Mouse (Mus musculus) CH12.LX (cell line): ENCODE data around the gene Olfr1323. TPM values are rescaled to one million over a fixed set of nuclear protein-coding genes. Genes with fewer than 3 reads are reported as not detected.

Experiments
- DNase-seq: peaks from one replicate; pipeline ENCODE4 v3.0.0-alpha.2; 2013; ENCODE audit errors: extremely low read depth
- H3K27ac ChIP-seq: 2 replicates; pipeline ENCODE4 v1.5.1; 2012; ENCODE audit warnings: low read depth, mild to moderate bottlenecking, control low read depth, moderate library complexity; ENCODE audit not compliant: insufficient read depth
- H3K27me3 ChIP-seq: replicated peaks from 2 replicates; pipeline ENCODE3; 2012; ENCODE audit warnings: inconsistent platforms
- H3K36me3 ChIP-seq, 2 experiments: replicated peaks in 1 of 2; 2 replicates each; pipeline versions ENCODE3 to v1.6.1; 2012; ENCODE audit warnings: inconsistent platforms in 1 of 2, low read length in 1 of 2, mild to moderate bottlenecking in 1 of 2, mixed read lengths in 1 of 2, moderate library complexity in 1 of 2; ENCODE audit not compliant: control insufficient read depth in 1 of 2, insufficient read depth in 1 of 2
- H3K4me1 ChIP-seq, 2 experiments: 2 replicates each; pipeline ENCODE4 v1.6.1; 2012; ENCODE audit warnings: inconsistent platforms in 1 of 2, moderate library complexity in 1 of 2; ENCODE audit not compliant: insufficient read depth in 2 of 2, control insufficient read depth in 1 of 2
- H3K4me2 ChIP-seq: 2 replicates; pipeline ENCODE4 v1.6.1; 2012; ENCODE audit warnings: low read depth, mild to moderate bottlenecking, control low read depth; ENCODE audit not compliant: poor library complexity, insufficient read depth, severe bottlenecking
- H3K4me3 ChIP-seq, 3 experiments: fragments of 150-350 bp in 1 of 3; sonication (generic) in 1 of 3; replicated peaks in 1 of 3; 2 replicates each; pipeline versions ENCODE3 to v1.5.1; 2011 to 2012; ENCODE audit warnings: low read depth in 2 of 3, low read length in 2 of 3, mild to moderate bottlenecking in 2 of 3, moderate library complexity in 2 of 3, control low read depth in 1 of 3, improper control_type of control experiment in 1 of 3, inconsistent platforms in 1 of 3, mixed read lengths in 1 of 3; ENCODE audit not compliant: poor library complexity in 1 of 3
- H3K79me2 ChIP-seq: replicated peaks from 2 replicates; pipeline ENCODE4 v1.6.1; 2012; ENCODE audit warnings: mild to moderate bottlenecking, moderate library complexity; ENCODE audit not compliant: control insufficient read depth, poor library complexity, insufficient read depth, severe bottlenecking; ENCODE audit errors: extremely low read depth
- H3K9ac ChIP-seq: 2 replicates; pipeline ENCODE4 v1.6.1; 2012; ENCODE audit warnings: low read depth, mild to moderate bottlenecking, control low read depth, moderate library complexity; ENCODE audit not compliant: insufficient read depth
- H3K9me3 ChIP-seq: replicated peaks from 2 replicates; pipeline ENCODE3; 2012; ENCODE audit warnings: low read length, inconsistent platforms, mixed read lengths
- CHD1 ChIP-seq: IDR thresholded peaks from 2 replicates; pipeline ENCODE4 v1.6.1; 2012; ENCODE audit warnings: low read depth, low read length, improper control_type of control experiment, inconsistent platforms
- CTCF ChIP-seq, 2 experiments: IDR thresholded peaks in 1 of 2; conservative IDR thresholded peaks in 1 of 2; 2 replicates each; pipeline ENCODE4 v1.5.1; 2011 to 2012; ENCODE audit warnings: low read depth in 2 of 2, low read length in 2 of 2, improper control_type of control experiment in 1 of 2, inconsistent platforms in 1 of 2, mild to moderate bottlenecking in 1 of 2, moderate library complexity in 1 of 2
- E2F4 ChIP-seq: IDR thresholded peaks from 2 replicates; pipeline ENCODE4 v1.6.1; 2011; ENCODE audit warnings: low read depth, low read length, improper control_type of control experiment; ENCODE audit not compliant: insufficient replicate concordance
- ELF1 ChIP-seq: IDR thresholded peaks from 2 replicates; pipeline ENCODE4 v1.6.1; 2014; ENCODE audit warnings: low read depth, mild to moderate bottlenecking, inconsistent platforms, low read length, improper control_type of control experiment
- EP300 ChIP-seq: IDR thresholded peaks from 2 replicates; pipeline ENCODE4 v1.6.1; 2011; ENCODE audit warnings: low read length, improper control_type of control experiment
- ETS1 ChIP-seq: conservative IDR thresholded peaks from 2 replicates; pipeline ENCODE4 v1.6.1; 2012; ENCODE audit warnings: low read depth, mild to moderate bottlenecking, inconsistent platforms, low read length, improper control_type of control experiment, moderate library complexity
- HCFC1 ChIP-seq: IDR thresholded peaks from 2 replicates; pipeline ENCODE4 v1.6.1; 2012; ENCODE audit warnings: low read depth, mild to moderate bottlenecking, inconsistent platforms, low read length, improper control_type of control experiment
- JUN ChIP-seq: IDR thresholded peaks from 2 replicates; pipeline ENCODE4 v1.6.1; 2011; ENCODE audit warnings: low read depth, mild to moderate bottlenecking, low read length, improper control_type of control experiment, moderate library complexity; ENCODE audit not compliant: insufficient read depth
- JUND ChIP-seq: conservative IDR thresholded peaks from 2 replicates; pipeline ENCODE4 v1.6.1; 2011; ENCODE audit warnings: low read depth, low read length, improper control_type of control experiment
- MAFK ChIP-seq: IDR thresholded peaks from 2 replicates; pipeline ENCODE4 v1.6.1; 2011; ENCODE audit warnings: low read length, improper control_type of control experiment; ENCODE audit not compliant: insufficient replicate concordance
- MAZ ChIP-seq: IDR thresholded peaks from 2 replicates; pipeline ENCODE4 v1.6.1; 2012; ENCODE audit warnings: low read depth, mild to moderate bottlenecking, inconsistent platforms, low read length, improper control_type of control experiment, moderate library complexity
- MEF2A ChIP-seq: IDR thresholded peaks from 2 replicates; pipeline ENCODE4 v1.6.1; 2014; ENCODE audit warnings: low read depth, mild to moderate bottlenecking, inconsistent platforms, low read length, improper control_type of control experiment, borderline replicate concordance
- MYC ChIP-seq: IDR thresholded peaks from 2 replicates; pipeline ENCODE4 v1.6.1; 2011; ENCODE audit warnings: low read depth, mild to moderate bottlenecking, improper control_type of control experiment, low read length
- NELFE ChIP-seq: IDR thresholded peaks from 2 replicates; pipeline ENCODE4 v1.6.1; 2011; ENCODE audit warnings: low read depth, low read length, improper control_type of control experiment
- PAX5 ChIP-seq: IDR thresholded peaks from 2 replicates; pipeline ENCODE4 v1.6.1; 2012; ENCODE audit warnings: low read length, inconsistent platforms, mixed read lengths
- POLR2A ChIP-seq: IDR thresholded peaks from 2 replicates; pipeline ENCODE4 v1.6.1; 2011; ENCODE audit warnings: low read depth, mild to moderate bottlenecking, improper control_type of control experiment, low read length
- POLR2AphosphoS2 ChIP-seq: IDR thresholded peaks from 2 replicates; pipeline ENCODE4 v1.6.1; 2011; ENCODE audit warnings: low read depth, low read length, improper control_type of control experiment
- SIN3A ChIP-seq: IDR thresholded peaks from 2 replicates; pipeline ENCODE4 v1.6.1; 2012; ENCODE audit warnings: low read length, improper control_type of control experiment, inconsistent platforms
- SMC3 ChIP-seq: IDR thresholded peaks from 2 replicates; pipeline ENCODE4 v1.6.1; 2011; ENCODE audit warnings: low read depth, low read length, improper control_type of control experiment
- TCF12 ChIP-seq: IDR thresholded peaks from 2 replicates; pipeline ENCODE4 v1.6.1; 2014; ENCODE audit warnings: low read depth, mild to moderate bottlenecking, inconsistent platforms, low read length, improper control_type of control experiment
- USF1 ChIP-seq: IDR thresholded peaks from 2 replicates; pipeline ENCODE4 v1.6.1; 2014; ENCODE audit warnings: low read depth, mild to moderate bottlenecking, inconsistent platforms, low read length, improper control_type of control experiment
- USF2 ChIP-seq: conservative IDR thresholded peaks from 2 replicates; pipeline ENCODE4 v1.6.1; 2011; ENCODE audit warnings: low read depth, low read length, improper control_type of control experiment
- ZC3H11A ChIP-seq: IDR thresholded peaks from 2 replicates; pipeline ENCODE4 v1.6.1; 2012; ENCODE audit warnings: low read depth, mild to moderate bottlenecking, inconsistent platforms, low read length, improper control_type of control experiment
- ZNF384 ChIP-seq: IDR thresholded peaks from 2 replicates; pipeline ENCODE4 v1.6.1; 2012; ENCODE audit warnings: low read depth, low read length, improper control_type of control experiment, inconsistent platforms
- dilution Hi-C: fragments of 300-500 bp; cut with MboI; formaldehyde crosslinking; loops from 2 replicates; pipeline ENCODE4 v1.14.3; 2020; ENCODE audit warnings: low sequenced_read_pairs; ENCODE audit not compliant: extremely low pct_unique_long_range_greater_than_20kb, extremely low pct_ligation_motif_present
- in situ Hi-C: fragments of 300-500 bp; cut with MboI; formaldehyde crosslinking; loops from 3 replicates; pipeline ENCODE4 v1.14.3; 2019; ENCODE audit warnings: low sequenced_read_pairs, low pct_ligation_motif_present, low pct_unique_long_range_greater_than_20kb, mixed read lengths
- polyA plus RNA-seq: library from polyadenylated mRNA; unstranded; fragments of >175 nt; gene quantifications from 2 replicates; pipeline ENCODE4 v1.2.1, GENCODE M21; 2012; ENCODE audit warnings: low read depth; ENCODE audit not compliant: insufficient read length
- total RNA-seq, 2 experiments: library from RNA; depleted of rRNA; stranded (reverse); fragments of 300-350 nt in 1 of 2; fragments of >200 nt in 1 of 2; gene quantifications; 2 replicates each; pipeline ENCODE4 v1.2.3; 2012 to 2014

Olfr1323 gene
- not detected in 2 replicates for total RNA-seq (2012; rRNA removed)
- total RNA-seq (2014; rRNA removed), result not detected in 2 replicates
- polyA plus RNA-seq, result not detected in 2 replicates

- no peak within 1 kb of the TSS for H3K4me3 ChIP-seq
- no peak for DNase-seq
- no peaks in the 10 kb centered on the region for H3K36me3 ChIP-seq
- TF ChIP-seq MEF2A (no peak), SIN3A (no peak), JUND (no peak), USF2 (no peak), ETS1 (no peak), PAX5 (no peak), EP300 (no peak), USF1 (no peak), CTCF (conservative IDR thresholded peaks at IDR 0.05 in 1 of 2, IDR thresholded peaks at IDR 0.05 in 1 of 2; ENCODE audit: low read depth in 2 of 2, low read length in 2 of 2) (no peak), ZC3H11A (no peak), POLR2A (no peak), ZNF384 (no peak), NELFE (no peak)
- peaks cover 0 to 7% of the 10 kb centered on the region in 2 experiments; a peak in 2 of 4 replicates for H3K4me1 ChIP-seq
- H3K9me3 ChIP-seq, result no peaks in the 10 kb centered on the region
- dilution Hi-C loops (no loop called here), in situ Hi-C loops (no loop called here)
- H3K4me2 ChIP-seq, result no peak within 1 kb of the TSS
- no peaks in the 10 kb centered on the region for H3K79me2 ChIP-seq
- no peaks in the 10 kb centered on the region for H3K27me3 ChIP-seq
- no peak within 1 kb of the TSS for H3K9ac ChIP-seq
- H3K27ac ChIP-seq, result no peak within 1 kb of the TSS
Observed at GRCm38 (mm10) chrX:50019259-50019658, at the start of gene Olfr1323. TSS of gene Olfr1323 (minus strand) at chrX:50019359.

DNA sequence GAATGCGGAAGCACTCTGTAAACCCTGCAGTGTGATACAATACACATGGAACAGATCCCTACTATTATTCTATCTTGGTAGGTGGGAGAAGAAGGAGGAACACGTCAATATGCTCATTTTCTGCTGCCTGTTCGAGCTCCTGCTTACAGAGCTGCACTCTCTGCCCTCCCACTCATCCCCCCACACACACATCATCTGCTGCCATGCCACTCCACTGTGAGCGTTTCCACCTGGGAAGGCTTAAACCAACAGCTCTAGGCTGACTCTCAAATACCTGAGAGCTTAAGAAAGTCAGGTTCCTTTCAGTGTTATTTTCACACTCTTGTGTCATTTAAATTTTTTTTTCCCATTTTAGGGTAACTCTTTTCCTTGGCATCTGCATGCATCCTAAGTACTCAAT, 6.9 kb downstream of the Olfr1323 start:
- TF ChIP-seq CHD1 (no peak), MAFK (no peak), ETS1 (no peak), JUN (no peak), MAZ (no peak), ZNF384 (no peak), PAX5 (no peak), MYC (no peak), ELF1 (no peak), SIN3A (no peak), NELFE (no peak), SMC3 (no peak), HCFC1 (no peak), CTCF (conservative IDR thresholded peaks at IDR 0.05 in 1 of 2, IDR thresholded peaks at IDR 0.05 in 1 of 2; ENCODE audit: low read depth in 2 of 2, low read length in 2 of 2) (no peak), TCF12 (no peak), EP300 (no peak), POLR2AphosphoS2 (no peak), E2F4 (no peak)

More for the DNA sequence above, 6.9 kb downstream of the Olfr1323 start:
- Histone ChIP-seq H3K4me3 (no peak overlapping the region), H3K9me3 (no peaks in the 10 kb centered on the region), H3K27ac (no peak overlapping the region), H3K4me2 (no peak overlapping the region), H3K79me2 (no peaks in the 10 kb centered on the region), H3K9ac (no peak overlapping the region), H3K27me3 (no peaks in the 10 kb centered on the region), H3K4me1 (no peaks in the 10 kb centered on the region), H3K36me3 (no peaks in the 10 kb centered on the region)
- DNase-seq, result no peak
- in situ Hi-C loops (no loop called here), dilution Hi-C loops (no loop called here)
